22 mouse cellular contexts compared by ENCODE assay signal in genomic region chrX:49463442-49463970, GRCm38 (mm10). TPM values are rescaled to one million over a fixed set of nuclear protein-coding genes. Genes with fewer than 3 reads are reported as not detected.
DNase-seq lines count a peak whose midpoint lies in the region; ATAC-seq and TF ChIP-seq lines count a peak whose summit lies in the region.
"Had no signal": no experiment of that assay in that cellular context is flagged by ENCODE, and none has a peak within 500 bp of the region (broad histone marks: within the 10 kb centered on the region; RNA-seq: fewer than 3 reads in every experiment).

Gene Arhgap36 (plus strand): TSS chrX:49463945.

- no peak for ATAC-seq in hindbrain, embryonic 14.5 days (ENCODE audit: low FRiP score)
- no peak for ATAC-seq in hindbrain, embryonic 13.5 days (ENCODE audit: low FRiP score)
- ATAC-seq in limb, embryonic 14.5 days (ENCODE audit: low FRiP score, low read depth), result no peak
- no peak for ATAC-seq in limb, embryonic 15.5 days (ENCODE audit: insufficient number of reproducible peaks, low FRiP score, low TSS enrichment, low read depth)
- ATAC-seq in neural tube, embryonic 15.5 days (ENCODE audit: low FRiP score), result no peak
- ATAC-seq in granulocyte monocyte progenitor cell, adult 5-6 weeks (replicated peaks; ENCODE audit: poor library complexity, severe bottlenecking), result no peak
- ATAC-seq: forebrain, embryonic 16.5 days; hindbrain, embryonic 16.5 days; inflammation-experienced regulatory T-cells, adult 6 months had no signal

- no peak within 1 kb of the TSS for H3K9ac ChIP-seq in hindbrain, embryonic 14.5 days
- no peak within 1 kb of the TSS for H3K9ac ChIP-seq in hindbrain, embryonic 13.5 days
- H3K9ac ChIP-seq in limb, embryonic 14.5 days (ENCODE audit: low read depth, low read length, severe bottlenecking), result no peak within 1 kb of the TSS
- H3K9ac ChIP-seq in limb, embryonic 15.5 days, result no peak within 1 kb of the TSS
- H3K9ac ChIP-seq in neural tube, embryonic 15.5 days (replicated peaks), result no peak within 1 kb of the TSS
- H3K9ac ChIP-seq: forebrain, embryonic 12.5 days; heart, embryonic 15.5 days had no signal

- H3K36me3 ChIP-seq in hindbrain, embryonic 14.5 days (replicated peaks; ENCODE audit: control insufficient read depth, insufficient read depth), result no peaks in the 10 kb centered on the region
- no peaks in the 10 kb centered on the region for H3K36me3 ChIP-seq in hindbrain, embryonic 13.5 days
- H3K36me3 ChIP-seq in limb, embryonic 14.5 days (ENCODE audit: control insufficient read depth, insufficient read depth, low read length), result no peaks in the 10 kb centered on the region
- H3K36me3 ChIP-seq in limb, embryonic 10.5 days, result no peaks in the 10 kb centered on the region
- H3K36me3 ChIP-seq in limb, embryonic 15.5 days, result no peaks in the 10 kb centered on the region
- no peaks in the 10 kb centered on the region for H3K36me3 ChIP-seq in neural tube, embryonic 15.5 days
- H3K36me3 ChIP-seq: forebrain, embryonic 12.5 days; heart, embryonic 15.5 days; hindbrain, embryonic 10.5 days had no signal

- no peak within 1 kb of the TSS for H3K4me2 ChIP-seq in hindbrain, embryonic 14.5 days (replicated peaks)
- H3K4me2 ChIP-seq in hindbrain, embryonic 13.5 days, result no peak within 1 kb of the TSS
- H3K4me2 ChIP-seq in limb, embryonic 14.5 days (replicated peaks; ENCODE audit: low read depth, low read length, severe bottlenecking), result no peak within 1 kb of the TSS
- H3K4me2 ChIP-seq in limb, embryonic 15.5 days, result no peak within 1 kb of the TSS
- H3K4me2 ChIP-seq in neural tube, embryonic 15.5 days, result no peak within 1 kb of the TSS
- H3K4me2 ChIP-seq: forebrain, embryonic 12.5 days; heart, embryonic 11.5 days; heart, embryonic 15.5 days had no signal

- H3K9me3 ChIP-seq in hindbrain, embryonic 14.5 days (ENCODE audit: control insufficient read depth, low read length), result no peaks in the 10 kb centered on the region
- H3K9me3 ChIP-seq in hindbrain, embryonic 13.5 days, result no peaks in the 10 kb centered on the region
- no peaks in the 10 kb centered on the region for H3K9me3 ChIP-seq in limb, embryonic 14.5 days (ENCODE audit: control insufficient read depth, low read length)
- H3K9me3 ChIP-seq in limb, embryonic 10.5 days (replicated peaks), result no peaks in the 10 kb centered on the region
- H3K9me3 ChIP-seq in limb, embryonic 15.5 days, result no peaks in the 10 kb centered on the region
- no peaks in the 10 kb centered on the region for H3K9me3 ChIP-seq in neural tube, embryonic 15.5 days (replicated peaks)
- H3K9me3 ChIP-seq: forebrain, embryonic 12.5 days; heart, embryonic 15.5 days; hindbrain, embryonic 10.5 days had no signal

- no peaks in the 10 kb centered on the region for H3K27me3 ChIP-seq in hindbrain, embryonic 14.5 days (ENCODE audit: control insufficient read depth, insufficient read depth, low read length)
- no peaks in the 10 kb centered on the region for H3K27me3 ChIP-seq in hindbrain, embryonic 13.5 days
- H3K27me3 ChIP-seq in limb, embryonic 14.5 days (ENCODE audit: control insufficient read depth, insufficient read depth, low read length), result no peaks in the 10 kb centered on the region
- no peaks in the 10 kb centered on the region for H3K27me3 ChIP-seq in limb, embryonic 10.5 days (ENCODE audit: low read depth, poor library complexity, severe bottlenecking)
- no peaks in the 10 kb centered on the region for H3K27me3 ChIP-seq in limb, embryonic 15.5 days
- H3K27me3 ChIP-seq in neural tube, embryonic 15.5 days (replicated peaks), result no peaks in the 10 kb centered on the region
- H3K27me3 ChIP-seq: forebrain, embryonic 12.5 days; heart, embryonic 15.5 days had no signal

- no peak for DNase-seq in hindbrain, embryonic 14.5 days (ENCODE audit: low spot score)
- DNase-seq in limb, embryonic 14.5 days (ENCODE audit: low spot score), result no peak
- DNase-seq in limb, embryonic 10.5 days (ENCODE audit: low spot score), result no peak
- DNase-seq: adrenal gland, adult 2 months; adrenal gland, postnatal 25 days; cerebellum, adult 18-20 months; cerebellum, adult 9-11 months; cerebellum, postnatal 36 days; gastrocnemius, postnatal 25 days; heart, adult 2 months; heart, postnatal 14 days had no signal

- H3K4me1 ChIP-seq in hindbrain, embryonic 14.5 days (replicated peaks; ENCODE audit: control insufficient read depth, insufficient read depth, low read length), result no peaks in the 10 kb centered on the region
- no peaks in the 10 kb centered on the region for H3K4me1 ChIP-seq in hindbrain, embryonic 13.5 days (replicated peaks)
- no peaks in the 10 kb centered on the region for H3K4me1 ChIP-seq in limb, embryonic 14.5 days (ENCODE audit: control insufficient read depth, insufficient read depth, low read length)
- no peaks in the 10 kb centered on the region for H3K4me1 ChIP-seq in limb, embryonic 10.5 days
- H3K4me1 ChIP-seq in limb, embryonic 15.5 days, result no peaks in the 10 kb centered on the region
- no peaks in the 10 kb centered on the region for H3K4me1 ChIP-seq in neural tube, embryonic 15.5 days
- H3K4me1 ChIP-seq: forebrain, embryonic 12.5 days; heart, embryonic 15.5 days; hindbrain, embryonic 10.5 days had no signal

- no peak within 1 kb of the TSS for H3K27ac ChIP-seq in hindbrain, embryonic 14.5 days
- no peak within 1 kb of the TSS for H3K27ac ChIP-seq in hindbrain, embryonic 13.5 days
- no peak within 1 kb of the TSS for H3K27ac ChIP-seq in limb, embryonic 14.5 days (replicated peaks; ENCODE audit: low read depth, low read length)
- H3K27ac ChIP-seq in limb, embryonic 10.5 days, result no peak within 1 kb of the TSS
- no peak within 1 kb of the TSS for H3K27ac ChIP-seq in limb, embryonic 15.5 days
- H3K27ac ChIP-seq in neural tube, embryonic 15.5 days (replicated peaks), result no peak within 1 kb of the TSS
- H3K27ac ChIP-seq: forebrain, embryonic 12.5 days; heart, adult 2 months; heart, embryonic 15.5 days; hindbrain, embryonic 10.5 days had no signal

- WGBS in hindbrain, embryonic 14.5 days, result 68% methylated on average over 6 of the region's 6 CpGs
- 61% methylated on average over 6 of the region's 6 CpGs for WGBS in hindbrain, embryonic 13.5 days
- WGBS in limb, embryonic 14.5 days, result 56% methylated on average over 6 of the region's 6 CpGs
- WGBS in limb, embryonic 10.5 days, result 55% methylated on average over 6 of the region's 6 CpGs
- 57% methylated on average over 6 of the region's 6 CpGs for WGBS in limb, embryonic 15.5 days
- 60% methylated on average over 6 of the region's 6 CpGs for WGBS in neural tube, embryonic 15.5 days

- no peak within 1 kb of the TSS for H3K4me3 ChIP-seq in hindbrain, embryonic 14.5 days (replicated peaks; ENCODE audit: low read length)
- no peak within 1 kb of the TSS for H3K4me3 ChIP-seq in hindbrain, embryonic 13.5 days
- no peak within 1 kb of the TSS for H3K4me3 ChIP-seq in limb, embryonic 14.5 days (replicated peaks; ENCODE audit: low read length)
- no peak within 1 kb of the TSS for H3K4me3 ChIP-seq in limb, embryonic 10.5 days
- H3K4me3 ChIP-seq in limb, embryonic 15.5 days, result no peak within 1 kb of the TSS
- H3K4me3 ChIP-seq in neural tube, embryonic 15.5 days (replicated peaks), result no peak within 1 kb of the TSS
- H3K4me3 ChIP-seq: forebrain, embryonic 12.5 days; heart, adult 2 months; heart, embryonic 15.5 days; hindbrain, embryonic 10.5 days had no signal

- no peak for TF ChIP-seq POLR2A in limb, embryonic 14.5 days (IDR thresholded peaks at IDR 0.05; ENCODE audit: borderline replicate concordance, extremely low read depth, insufficient read depth, insufficient read length)

RNA-seq across cellular contexts. Expression of gene Arhgap36, which starts in this region (rescaled TPM):
- polyA plus RNA-seq in hindbrain, embryonic 14.5 days (2014; fragmentation: Nextera tagmentation; extraction: Ambion mirVana), result 11.5 and 13.9 TPM in 2 replicates
- 4.0 and 5.1 TPM in 2 replicates for polyA plus RNA-seq in hindbrain, embryonic 13.5 days (2015; fragmentation: Nextera tagmentation; extraction: Ambion mirVana)
- 7.2 and 10.6 TPM in 2 replicates for polyA plus RNA-seq in limb, embryonic 14.5 days (2012; rRNA removed)
- 10.0 and 17.1 TPM in 2 replicates for polyA plus RNA-seq in limb, embryonic 14.5 days (2014; fragmentation: Nextera tagmentation; extraction: Ambion mirVana)
- 0.34 and 0.73 TPM in 2 replicates for polyA plus RNA-seq in limb, embryonic 10.5 days (2016; fragmentation: Nextera tagmentation; extraction: Ambion mirVana)
- polyA plus RNA-seq in limb, embryonic 15.5 days (2015; fragmentation: Nextera tagmentation; extraction: Ambion mirVana), result 15.8 and 72.5 TPM in 2 replicates
- polyA plus RNA-seq in neural tube, embryonic 15.5 days (2015; fragmentation: Nextera tagmentation; extraction: Ambion mirVana), result 9.8 and 13.8 TPM in 2 replicates
- not detected in 2 replicates for total RNA-seq in granulocyte monocyte progenitor cell, adult 5-6 weeks (2014; fragmentation: Nextera tagmentation)
- total RNA-seq in granulocyte monocyte progenitor cell, adult 5-6 weeks (2017), result not detected in 2 replicates
- polyA plus RNA-seq: inflammation-experienced regulatory T-cells, adult 6 months had no signal
